Mouse (Mus musculus) regulatory T cell (primary cell): ENCODE measurements around the gene Kcnj1.

ENCODE experiments used
- in situ Hi-C: fragments of 300-600 bp; cut with MboI, MseI; formaldehyde crosslinking; loops from one replicate; pipeline ENCODE4 v1.15.1; 2025; ENCODE audit warnings: high pct_unique_total_duplicates

Gene Kcnj1

GRCm38 (mm10) chr9:32394761-32395161 lies 22.5 kb downstream of the Kcnj1 start:
- in situ Hi-C loops = no loop called here

GRCm38 (mm10) chr9:32400212-32400611 lies 27.9 kb downstream of the Kcnj1 start:
- in situ Hi-C loops = loop anchor here (10.0 kb wide), 1 partner anchor 545 kb away; no protein-coding TSS in a partner anchor

- in situ Hi-C loops = loop anchor here (10.0 kb wide), 1 partner anchor 544 kb away; no protein-coding TSS in a partner anchor
These were observed 28.4 kb downstream of the Kcnj1 start for GRCm38 (mm10) chr9:32400662-32401161.

DNA sequence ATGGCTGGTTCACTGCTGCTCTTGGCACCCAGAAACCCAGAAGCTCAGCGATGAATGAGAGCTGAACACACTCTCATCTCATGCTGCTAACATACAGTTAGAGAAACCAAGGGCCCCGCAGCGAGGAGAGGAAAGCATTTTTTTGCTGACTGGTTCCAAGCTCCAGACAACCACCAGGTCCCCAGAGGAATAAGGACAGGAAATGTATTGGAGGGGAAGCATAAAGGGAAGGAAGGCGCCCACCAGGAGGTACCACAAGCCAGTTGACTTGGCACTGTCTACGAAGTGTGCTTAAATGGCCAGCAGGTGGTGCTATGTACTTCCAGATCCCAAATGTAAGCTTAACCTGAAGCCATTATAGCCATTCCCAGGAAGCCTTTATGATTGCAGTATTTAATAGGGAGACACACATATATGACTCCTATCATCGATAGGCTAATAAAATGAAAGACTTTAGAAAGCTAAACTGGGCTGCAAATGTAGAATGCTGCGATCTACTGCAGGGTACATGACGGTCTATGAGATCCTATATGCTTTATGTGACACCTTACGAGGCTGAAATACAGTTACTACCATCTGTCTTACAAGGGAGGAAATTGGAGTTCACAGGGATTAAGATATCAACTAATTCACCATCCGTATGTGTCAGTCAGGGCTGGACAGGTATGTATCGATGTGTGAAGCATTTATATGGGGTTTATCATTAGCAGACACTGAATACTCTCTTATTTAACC lies 33.1 kb downstream of the Kcnj1 start:
- in situ Hi-C loops = loop anchor here (5.0 to 10.0 kb wide), 2 partner anchors 539 to 687 kb away; no protein-coding TSS in a partner anchor

GRCm38 (mm10) chr9:32408730-32409059 lies 36.4 kb downstream of the Kcnj1 start:
- in situ Hi-C loops = loop anchor here (5.0 to 10.0 kb wide), 2 partner anchors 536 to 684 kb away; no protein-coding TSS in a partner anchor

- in situ Hi-C loops = loop anchor here (5.0 to 10.0 kb wide), 2 partner anchors 535 to 683 kb away; no protein-coding TSS in a partner anchor
These were observed 37.0 kb downstream of the Kcnj1 start for GRCm38 (mm10) chr9:32409060-32409961.

DNA sequence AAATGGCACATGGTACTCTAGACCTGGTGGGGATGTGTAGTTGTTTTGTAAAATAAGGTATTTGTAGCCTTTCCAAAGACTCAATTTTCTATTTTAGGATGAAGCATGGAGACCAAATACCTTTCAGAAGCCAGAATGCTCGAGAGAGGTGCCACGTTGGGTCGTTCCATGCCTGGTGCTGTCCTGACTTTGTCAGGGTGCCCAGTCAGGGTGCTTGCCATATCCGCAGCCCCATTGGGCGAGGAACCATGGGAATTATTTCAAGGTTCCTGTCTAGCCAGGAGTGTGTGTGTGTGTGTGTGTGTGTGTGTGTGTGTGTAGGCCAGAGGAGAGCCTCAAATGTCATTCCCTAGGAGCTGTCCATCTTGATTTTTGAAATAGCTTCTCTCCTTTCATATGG lies 38.4 kb downstream of the Kcnj1 start:
- in situ Hi-C loops = loop anchor here (10.0 kb wide), 1 partner anchor 154 kb away; no protein-coding TSS in a partner anchor

- in situ Hi-C loops = loop anchor here (10.0 kb wide), 1 partner anchor 153 kb away; no protein-coding TSS in a partner anchor
These were observed 39.2 kb downstream of the Kcnj1 start for GRCm38 (mm10) chr9:32411507-32411906.

- in situ Hi-C loops = loop anchor here (10.0 kb wide), 1 partner anchor 152 kb away; no protein-coding TSS in a partner anchor
These were observed 40.7 kb downstream of the Kcnj1 start for GRCm38 (mm10) chr9:32412836-32413580.

DNA sequence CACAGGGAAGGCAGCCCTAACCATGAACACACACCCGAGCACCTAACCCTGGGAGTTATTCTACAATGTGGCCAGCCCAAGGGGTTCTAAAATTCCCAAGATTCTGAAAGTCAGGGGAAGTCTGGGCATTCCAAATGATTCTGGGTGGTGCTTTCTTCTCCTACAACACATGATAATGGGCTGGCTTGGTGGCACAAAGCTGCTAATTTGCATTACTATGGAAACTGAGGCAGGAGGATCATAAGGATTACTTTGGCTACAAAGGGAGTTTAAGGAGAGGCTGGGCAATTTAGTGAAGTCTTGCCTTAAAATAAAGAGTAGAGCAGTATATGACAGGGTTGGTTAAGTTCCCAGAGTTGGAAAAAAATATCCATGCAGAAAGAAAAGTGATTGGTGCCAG lies 42.7 kb downstream of the Kcnj1 start:
- in situ Hi-C loops = loop anchor here (10.0 kb wide), 1 partner anchor 150 kb away; no protein-coding TSS in a partner anchor

- in situ Hi-C loops = loop anchor here (10.0 kb wide), 1 partner anchor 149 kb away; no protein-coding TSS in a partner anchor
These were observed 43.7 kb downstream of the Kcnj1 start for GRCm38 (mm10) chr9:32415952-32416351.

- in situ Hi-C loops = loop anchor here (10.0 kb wide), 1 partner anchor 147 kb away; no protein-coding TSS in a partner anchor
These were observed 45.3 kb downstream of the Kcnj1 start for GRCm38 (mm10) chr9:32417466-32418116.

GRCm38 (mm10) chr9:32420711-32421110 lies 48.4 kb downstream of the Kcnj1 start:
- in situ Hi-C loops = no loop called here

DNA sequence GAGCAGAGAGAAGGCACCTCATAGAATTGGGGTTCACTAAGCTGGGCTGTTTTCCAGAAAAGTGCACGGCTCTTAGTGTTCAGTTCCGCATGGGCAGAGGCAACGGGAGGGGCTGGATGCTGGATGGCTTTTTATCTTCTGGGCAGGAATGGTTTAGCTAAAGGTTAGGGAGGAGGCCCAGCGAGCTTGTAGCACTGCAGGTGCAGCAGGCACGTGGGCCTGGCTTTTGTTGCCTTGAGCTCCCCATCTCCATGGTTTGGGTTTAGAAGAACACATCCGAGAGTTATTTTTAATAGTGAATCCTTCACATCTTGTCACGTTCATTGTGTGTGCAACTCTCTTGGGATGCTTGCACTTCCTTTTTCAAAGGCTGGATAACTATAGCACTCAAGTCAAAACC lies 53.0 kb downstream of the Kcnj1 start:
- in situ Hi-C loops = no loop called here

GRCm38 (mm10) chr9:32431061-32431460 lies 58.8 kb downstream of the Kcnj1 start:
- in situ Hi-C loops = no loop called here

DNA sequence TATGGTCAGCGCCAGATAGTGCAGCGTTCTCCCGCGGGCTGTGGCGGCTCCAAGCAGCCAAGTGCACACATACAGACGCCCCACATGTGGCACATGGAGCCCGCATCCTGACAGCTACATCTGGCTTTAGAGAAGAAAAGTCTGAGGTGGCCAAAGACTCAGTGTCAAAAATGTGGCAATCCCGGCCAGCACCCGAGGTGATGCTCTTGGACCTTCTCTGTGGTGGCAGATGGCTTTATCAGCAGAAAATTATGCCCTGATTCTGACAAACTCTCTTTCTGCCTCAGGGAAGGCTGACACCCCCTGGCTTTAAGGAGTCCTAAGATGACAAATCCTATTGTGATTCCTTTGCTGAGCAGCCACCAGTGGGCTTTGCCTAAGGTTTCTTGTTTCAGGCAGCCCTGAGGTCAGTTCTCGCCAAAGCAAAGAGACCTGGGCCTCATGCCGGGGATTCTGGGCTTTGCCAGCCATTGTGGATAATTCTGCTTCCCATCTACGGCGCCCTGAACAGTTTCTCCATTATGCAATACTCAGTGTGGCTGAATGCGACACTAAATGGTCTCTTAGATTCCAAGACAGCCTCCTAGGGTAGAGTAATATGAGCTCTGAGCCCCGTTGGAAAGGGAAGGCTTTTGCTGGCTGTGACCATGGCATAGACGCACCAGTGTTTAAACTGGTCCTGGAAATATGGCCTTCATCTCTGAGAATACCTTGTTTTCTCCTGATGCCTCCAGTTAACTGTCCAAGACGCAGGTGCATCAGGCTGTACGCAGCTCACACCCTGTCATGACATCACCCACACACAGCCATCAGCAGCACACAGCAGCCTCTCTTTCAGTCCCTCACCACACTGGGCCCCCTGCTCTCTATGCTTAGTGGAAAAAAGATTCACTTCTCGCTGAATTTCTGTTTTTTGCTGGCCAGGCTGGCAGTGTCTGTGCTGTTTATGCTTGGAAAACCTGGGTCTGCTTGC lies 62.2 kb downstream of the Kcnj1 start:
- in situ Hi-C loops = no loop called here

DNA sequence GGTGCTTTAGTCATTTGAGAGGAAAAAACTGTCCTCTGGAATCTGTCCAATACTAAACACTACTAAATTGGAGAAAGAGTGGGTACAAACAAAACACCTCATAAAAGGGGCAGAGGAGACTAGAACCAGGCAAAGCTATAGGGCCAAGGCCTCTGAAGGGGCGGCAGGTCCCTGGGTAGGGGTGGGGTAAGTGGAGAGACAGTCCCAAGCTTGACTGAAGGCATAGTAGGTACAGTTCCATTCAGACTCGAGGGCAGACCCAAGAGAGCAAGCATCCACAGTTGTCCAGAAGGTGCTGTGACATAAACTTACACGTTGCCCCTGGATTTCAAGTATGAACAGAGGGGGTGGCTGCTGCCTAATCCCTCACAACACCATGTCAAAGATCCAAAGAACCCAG lies 70.8 kb downstream of the Kcnj1 start:
- in situ Hi-C loops = no loop called here

- in situ Hi-C loops = no loop called here
These were observed 71.5 kb downstream of the Kcnj1 start for GRCm38 (mm10) chr9:32443817-32444216.

- in situ Hi-C loops = no loop called here
These were observed 72.3 kb downstream of the Kcnj1 start for GRCm38 (mm10) chr9:32444453-32445201.
